Mouse (Mus musculus) midbrain, embryonic 12.5 days (tissue): ENCODE results near the gene Ccdc85c. TPM values are rescaled to one million over a fixed set of nuclear protein-coding genes. Genes with fewer than 3 reads are reported as not detected.

ENCODE experiments used
- ATAC-seq: fragments of 200-750 bp; cut with Nextera tagmentation; 2 replicates; pipeline ENCODE4 v1.8.0; 2017; ENCODE audit warnings: low read depth, moderate TSS enrichment, moderate library complexity; ENCODE audit not compliant: low FRiP score
- H3K27ac ChIP-seq: fragments of 300-500 bp; sonication (generic); replicated peaks from 2 replicates; pipeline ENCODE4 v1.5.1; 2016; ENCODE audit warnings: mild to moderate bottlenecking
- H3K27me3 ChIP-seq: fragments of 300-500 bp; sonication (generic); 2 replicates; pipeline ENCODE4 v1.6.1; 2016; ENCODE audit warnings: mild to moderate bottlenecking
- H3K36me3 ChIP-seq: fragments of 300-500 bp; sonication (generic); 2 replicates; pipeline ENCODE4 v1.6.1; 2016
- H3K4me1 ChIP-seq: fragments of 300-500 bp; sonication (generic); 2 replicates; pipeline ENCODE4 v1.6.1; 2016
- H3K4me2 ChIP-seq: fragments of 300-500 bp; sonication (generic); replicated peaks from 2 replicates; pipeline ENCODE4 v1.6.1; 2016; ENCODE audit warnings: mild to moderate bottlenecking, moderate library complexity
- H3K4me3 ChIP-seq: fragments of 300-500 bp; sonication (generic); 2 replicates; pipeline ENCODE4 v1.5.1; 2016; ENCODE audit warnings: mild to moderate bottlenecking
- H3K9ac ChIP-seq: fragments of 300-500 bp; sonication (generic); replicated peaks from 2 replicates; pipeline ENCODE4 v1.6.1; 2016; ENCODE audit warnings: mild to moderate bottlenecking, moderate library complexity
- H3K9me3 ChIP-seq: fragments of 300-500 bp; sonication (generic); 2 replicates; pipeline ENCODE4 v1.6.1; 2016; ENCODE audit warnings: mild to moderate bottlenecking
- WGBS: fragments of 180-500 bp; shearing (Covaris S2); methylation state at CpG from one replicate; pipeline ENCODE4 v1.1.7; 2016; 5-methylcytosine and 5-hydroxymethylcytosine counted together
- polyA plus RNA-seq: library from polyadenylated mRNA; unstranded; fragments of >200 nt; fragmentation: Nextera tagmentation; extraction: Ambion mirVana; gene quantifications from 2 replicates; pipeline ENCODE4 v1.2.1, GENCODE M21; 2016

Gene Ccdc85c
- polyA plus RNA-seq, 1 experiment from 2014 or later = 17.0 TPM

GRCm38 (mm10) chr12:108206641-108207040 is 68.6 kb downstream of the Ccdc85c start:
- Histone ChIP-seq H3K4me2 (no peak overlapping the region), H3K4me3 (no peak overlapping the region), H3K27ac (0 out of 2 replicates have a peak overlapping the region, but pooled peaks have one; percentile 8), H3K9me3 (no peaks in the 10 kb centered on the region), H3K27me3 (no peaks in the 10 kb centered on the region), H3K9ac (no peak overlapping the region), H3K4me1 (peaks cover 12% of the 10 kb centered on the region), H3K36me3 (peaks cover 56% of the 10 kb centered on the region)
- peak; percentile 58 for ATAC-seq
- 8% methylated on average over 5 of the region's 5 CpGs for WGBS

- no peak overlapping the region for H3K9ac ChIP-seq
- ATAC-seq = no peak
- H3K9me3 ChIP-seq = no peaks in the 10 kb centered on the region
- H3K4me1 ChIP-seq = peaks cover 11% of the 10 kb centered on the region
- H3K27ac ChIP-seq = no peak overlapping the region
- 75% methylated on average over 9 of the region's 12 CpGs for WGBS
- no peak overlapping the region for H3K4me2 ChIP-seq
- H3K27me3 ChIP-seq = no peaks in the 10 kb centered on the region
- H3K4me3 ChIP-seq = no peak overlapping the region
- peaks cover 72% of the 10 kb centered on the region for H3K36me3 ChIP-seq
Observed at GRCm38 (mm10) chr12:108204978-108205377, 70.2 kb downstream of the Ccdc85c start.

- Histone ChIP-seq H3K4me3 (no peak overlapping the region), H3K36me3 (peaks cover 83% of the 10 kb centered on the region)
Observed at GRCm38 (mm10) chr12:108203895-108204294, 71.3 kb downstream of the Ccdc85c start.

GRCm38 (mm10) chr12:108200094-108200493 is 75.1 kb downstream of the Ccdc85c start:
- Histone ChIP-seq H3K4me3 (no peak overlapping the region), H3K9ac (no peak overlapping the region), H3K36me3 (peaks cover 97% of the 10 kb centered on the region), H3K4me1 (no peaks in the 10 kb centered on the region), H3K4me2 (no peak overlapping the region), H3K27ac (no peak overlapping the region), H3K27me3 (no peaks in the 10 kb centered on the region), H3K9me3 (no peaks in the 10 kb centered on the region)
- 97% methylated on average over 1 of the region's 1 CpGs for WGBS
- ATAC-seq = no peak

More at GRCm38 (mm10) chr12:108203895-108204294, 71.3 kb downstream of the Ccdc85c start:
- H3K27me3 ChIP-seq = no peaks in the 10 kb centered on the region
- WGBS = 66% methylated on average over 8 of the region's 8 CpGs
- peaks cover 3% of the 10 kb centered on the region; the same call in 1 of the 2 replicates for H3K4me1 ChIP-seq
- no peaks in the 10 kb centered on the region for H3K9me3 ChIP-seq
- ATAC-seq = no peak
- no peak overlapping the region for H3K4me2 ChIP-seq
- no peak overlapping the region for H3K9ac ChIP-seq
- no peak overlapping the region for H3K27ac ChIP-seq

GRCm38 (mm10) chr12:108198447-108198846 is 76.8 kb downstream of the Ccdc85c start:
- Histone ChIP-seq H3K36me3 (peaks cover 98% of the 10 kb centered on the region), H3K27ac (no peak overlapping the region), H3K9ac (no peak overlapping the region), H3K27me3 (no peaks in the 10 kb centered on the region), H3K4me1 (no peaks in the 10 kb centered on the region), H3K4me3 (no peak overlapping the region), H3K4me2 (no peak overlapping the region), H3K9me3 (no peaks in the 10 kb centered on the region)
- no peak for ATAC-seq
- WGBS = 80% methylated on average over 4 of the region's 4 CpGs

GRCm38 (mm10) chr12:108195761-108196160 is 79.5 kb downstream of the Ccdc85c start:
- Histone ChIP-seq H3K4me2 (no peak overlapping the region), H3K4me3 (no peak overlapping the region), H3K27me3 (no peaks in the 10 kb centered on the region), H3K36me3 (peaks cover 98% of the 10 kb centered on the region), H3K9ac (no peak overlapping the region), H3K4me1 (no peaks in the 10 kb centered on the region), H3K9me3 (no peaks in the 10 kb centered on the region), H3K27ac (no peak overlapping the region)
- WGBS = 94% methylated on average over 11 of the region's 11 CpGs
- ATAC-seq = no peak

GRCm38 (mm10) chr12:108193878-108194277 is 81.3 kb downstream of the Ccdc85c start:
- Histone ChIP-seq H3K4me2 (no peak overlapping the region), H3K27ac (no peak overlapping the region), H3K27me3 (no peaks in the 10 kb centered on the region), H3K36me3 (peaks cover 96% of the 10 kb centered on the region), H3K4me3 (no peak overlapping the region), H3K9ac (no peak overlapping the region), H3K4me1 (no peaks in the 10 kb centered on the region), H3K9me3 (no peaks in the 10 kb centered on the region)
- 96% methylated on average over 5 of the region's 5 CpGs for WGBS
- ATAC-seq = no peak

- ATAC-seq = no peak
- 92% methylated on average over 6 of the region's 6 CpGs for WGBS
- Histone ChIP-seq H3K27ac (no peak overlapping the region), H3K4me3 (no peak overlapping the region), H3K9ac (no peak overlapping the region), H3K27me3 (no peaks in the 10 kb centered on the region), H3K36me3 (peaks cover 85% of the 10 kb centered on the region), H3K4me2 (no peak overlapping the region), H3K9me3 (no peaks in the 10 kb centered on the region), H3K4me1 (no peaks in the 10 kb centered on the region; the same call in 1 of the 2 replicates)
Observed at GRCm38 (mm10) chr12:108187541-108188091, 87.6 kb downstream of the Ccdc85c start.

- no peak overlapping the region for H3K9ac ChIP-seq
- peaks cover 44% of the 10 kb centered on the region for H3K36me3 ChIP-seq
- H3K4me3 ChIP-seq = no peak overlapping the region
- 93% methylated on average over 6 of the region's 6 CpGs for WGBS
- H3K4me1 ChIP-seq = peaks cover 22% of the 10 kb centered on the region
- H3K9me3 ChIP-seq = no peaks in the 10 kb centered on the region
- H3K27ac ChIP-seq = no peak overlapping the region
- no peak for ATAC-seq
- no peak overlapping the region for H3K4me2 ChIP-seq
- H3K27me3 ChIP-seq = no peaks in the 10 kb centered on the region
Observed at GRCm38 (mm10) chr12:108181716-108182115, 93.5 kb downstream of the Ccdc85c start.

- peak within 1 kb of the TSS; percentile 88 for H3K4me3 ChIP-seq
- H3K9me3 ChIP-seq = no peaks in the 10 kb centered on the region
- ATAC-seq = peak; percentile 99
- H3K27me3 ChIP-seq = no peaks in the 10 kb centered on the region
- peaks cover 28% of the 10 kb centered on the region for H3K4me1 ChIP-seq
- peaks cover 27% of the 10 kb centered on the region for H3K36me3 ChIP-seq
- under 1% methylated on average over 80 of the region's 82 CpGs for WGBS
- peak within 1 kb of the TSS; percentile 86 for H3K4me2 ChIP-seq
- peak within 1 kb of the TSS; percentile 92 for H3K9ac ChIP-seq
- H3K27ac ChIP-seq = peak within 1 kb of the TSS; percentile 82
Observed at GRCm38 (mm10) chr12:108179321-108180266, 95.6 kb downstream of the Ccdc85c start, which contains the start of gene Ccnk. Ccnk (plus strand) TSS chr12:108179579.

GRCm38 (mm10) chr12:108179246-108179320 is 96.1 kb downstream of the Ccdc85c start, which contains the start of gene Setd3:
Setd3 (minus strand) TSS chr12:108179314.
- peaks cover 28% of the 10 kb centered on the region for H3K4me1 ChIP-seq
- H3K27me3 ChIP-seq = no peaks in the 10 kb centered on the region
- 0% methylated on average over 4 of the region's 9 CpGs for WGBS
- peaks cover 25% of the 10 kb centered on the region for H3K36me3 ChIP-seq
- H3K9me3 ChIP-seq = no peaks in the 10 kb centered on the region
- H3K4me2 ChIP-seq = peak within 1 kb of the TSS; percentile 86
- peak within 1 kb of the TSS; percentile 88 for H3K4me3 ChIP-seq
- ATAC-seq = no peak
- H3K9ac ChIP-seq = peak within 1 kb of the TSS; percentile 92
- H3K27ac ChIP-seq = peak within 1 kb of the TSS; percentile 82
